Mouse (Mus musculus) bone marrow, adult 2 months (tissue): Measurements from ENCODE around the gene Oit1. TPM values are rescaled to one million over a fixed set of nuclear protein-coding genes. Genes with fewer than 3 reads are reported as not detected.

Experiments used
- H3K27ac ChIP-seq: fragments of 200-500 bp; 2 replicates; pipeline ENCODE4 v1.5.1; 2012; ENCODE audit warnings: low read depth, mild to moderate bottlenecking, control low read depth, inconsistent platforms, low read length; ENCODE audit not compliant: control insufficient read depth, poor library complexity, insufficient read depth
- H3K4me1 ChIP-seq: fragments of 200-500 bp; 2 replicates; pipeline ENCODE4 v1.6.1; 2011; ENCODE audit warnings: low read length; ENCODE audit not compliant: control insufficient read depth, insufficient read depth
- H3K4me3 ChIP-seq: fragments of 200-500 bp; replicated peaks from 2 replicates; pipeline ENCODE3; 2011; ENCODE audit warnings: mild to moderate bottlenecking, low read depth, low read length, control low read depth; ENCODE audit not compliant: control insufficient read depth
- CTCF ChIP-seq: fragments of 200-500 bp; IDR thresholded peaks from 2 replicates; pipeline ENCODE4 v1.5.1; 2011; ENCODE audit warnings: low read length, control low read depth; ENCODE audit not compliant: control insufficient read depth, insufficient read depth
- POLR2A ChIP-seq: fragments of 200-500 bp; IDR thresholded peaks from 2 replicates; pipeline ENCODE4 v1.6.1; 2011; ENCODE audit warnings: low read depth, mild to moderate bottlenecking, control low read depth, low read length, borderline replicate concordance; ENCODE audit not compliant: control insufficient read depth
- WGBS: fragments of 180-500 bp; shearing (Covaris S2); methylation state at CpG from one replicate; pipeline ENCODE4 v1.1.7; 2018; 5-methylcytosine and 5-hydroxymethylcytosine counted together
- polyA plus RNA-seq: library from polyadenylated mRNA; stranded (reverse); fragments of >200 nt; gene quantifications from 2 replicates; pipeline ENCODE4 v1.2.4, GENCODE M21; 2011; ENCODE audit warnings: low replicate concordance; ENCODE audit not compliant: missing spikeins, insufficient read depth, insufficient read length

Oit1 gene
- polyA plus RNA-seq, 1 experiment, result not detected

- Histone ChIP-seq H3K27ac (no peak overlapping the region), H3K4me1 (no peaks in the 10 kb centered on the region), H3K4me3 (no peak overlapping the region)
- TF ChIP-seq POLR2A (no peak), CTCF (no peak)
These were observed 74.5 kb downstream of the Oit1 start for GRCm38 (mm10) chr14:8304082-8304481.

- H3K4me1 ChIP-seq, result no peaks in the 10 kb centered on the region
- no peak overlapping the region for H3K27ac ChIP-seq
- H3K4me3 ChIP-seq, result no peak overlapping the region
- 49% methylated on average over 10 of the region's 10 CpGs for WGBS
- TF ChIP-seq POLR2A (no peak), CTCF (no peak)
These were observed 75.9 kb downstream of the Oit1 start for GRCm38 (mm10) chr14:8302687-8303086.

GRCm38 (mm10) chr14:8300281-8300680, 78.3 kb downstream of the Oit1 start:
- TF ChIP-seq CTCF (peak; percentile 60), POLR2A (no peak)
- 27% methylated on average over 8 of the region's 8 CpGs for WGBS
- Histone ChIP-seq H3K4me1 (no peaks in the 10 kb centered on the region), H3K4me3 (no peak overlapping the region), H3K27ac (no peak overlapping the region)

Other genes with a start within 250 kb of the Oit1 start
- gene Pdhb, start 205.7 kb downstream of the Oit1 start, polyA plus RNA-seq, result 60.0 and 77.9 TPM in 2 replicates
- gene Kctd6, start 164.6 kb downstream of the Oit1 start, polyA plus RNA-seq, result 6.8 and 7.7 TPM in 2 replicates
- gene Acox2, start 119.4 kb downstream of the Oit1 start, polyA plus RNA-seq, result 4.8 TPM in 1 of 2 replicates, not detected in the other
- 1.9 TPM in 1 of 2 replicates, not detected in the other for gene Fam107a, start 60.7 kb downstream of the Oit1 start, polyA plus RNA-seq